Mouse (Mus musculus): ENCODE measurements around the gene Mcrs1.

Mcrs1 gene

DNA sequence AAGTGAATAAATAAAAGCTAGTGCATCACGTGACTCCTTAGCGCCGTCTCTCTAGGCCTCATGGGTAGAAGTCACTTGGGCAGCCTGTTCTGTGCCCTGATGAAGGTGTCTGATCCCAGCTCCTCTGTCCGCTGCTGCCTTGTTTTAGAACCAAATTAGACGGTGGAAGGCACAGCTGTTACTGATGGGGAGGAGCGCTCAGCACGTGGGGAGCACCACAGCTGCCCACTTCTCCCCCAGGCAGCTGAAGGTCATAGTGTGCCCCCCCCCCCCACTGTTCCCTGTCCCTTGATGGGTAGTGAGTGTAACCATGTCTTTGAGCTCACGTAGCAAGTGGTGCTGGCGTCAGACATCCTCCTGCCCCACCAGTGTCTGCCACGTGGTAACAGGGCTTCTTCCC is 38.6 kb downstream of the Mcrs1 start:
- in situ Hi-C loops (cut with MboI, MseI): no loop called here

DNA sequence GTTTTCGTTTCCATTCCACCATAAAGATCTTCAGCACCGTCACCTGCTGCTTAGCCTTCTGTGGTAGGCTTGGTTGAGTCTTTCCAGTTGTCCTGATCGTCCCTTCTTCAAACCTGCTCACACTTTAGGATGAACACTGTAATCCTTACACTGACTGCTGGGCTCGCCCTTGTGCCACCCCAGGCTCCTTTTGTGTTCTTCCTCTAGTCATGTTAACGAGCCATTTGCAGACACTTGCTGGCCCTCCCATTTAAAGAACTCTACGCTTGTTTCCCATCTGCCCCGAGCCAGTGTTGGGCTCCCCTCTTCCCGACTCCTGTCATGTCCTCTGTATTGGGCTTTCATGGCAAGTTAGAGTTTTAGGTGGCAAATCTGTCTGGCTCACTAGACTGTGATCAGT is 45.8 kb downstream of the Mcrs1 start:
- in situ Hi-C loops (cut with MboI, MseI): no loop called here

DNA sequence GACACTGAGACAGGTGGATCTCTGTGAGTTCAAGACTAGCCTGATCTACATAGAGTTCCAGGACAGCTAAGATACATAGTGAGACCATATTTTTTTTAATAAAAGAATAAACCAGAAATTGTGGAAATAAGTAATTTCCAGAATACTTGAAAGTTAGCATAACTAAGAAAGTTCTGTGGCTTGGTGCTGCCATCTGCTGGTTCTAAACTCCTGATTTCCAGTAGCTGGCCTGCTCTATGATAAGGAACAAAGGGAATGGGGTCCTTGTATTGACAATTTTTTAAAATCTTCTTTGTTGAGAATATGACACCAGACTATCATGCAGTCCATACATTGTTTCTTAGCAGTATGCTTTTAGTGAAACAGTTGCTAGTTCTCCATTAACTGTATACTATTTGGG is 53.0 kb downstream of the Mcrs1 start:
- in situ Hi-C loops (cut with MboI, MseI): loop anchor here in 1 of 2 experiments (10.0 kb wide), 2 partner anchors 54 to 154 kb away; no protein-coding TSS in a partner anchor

DNA sequence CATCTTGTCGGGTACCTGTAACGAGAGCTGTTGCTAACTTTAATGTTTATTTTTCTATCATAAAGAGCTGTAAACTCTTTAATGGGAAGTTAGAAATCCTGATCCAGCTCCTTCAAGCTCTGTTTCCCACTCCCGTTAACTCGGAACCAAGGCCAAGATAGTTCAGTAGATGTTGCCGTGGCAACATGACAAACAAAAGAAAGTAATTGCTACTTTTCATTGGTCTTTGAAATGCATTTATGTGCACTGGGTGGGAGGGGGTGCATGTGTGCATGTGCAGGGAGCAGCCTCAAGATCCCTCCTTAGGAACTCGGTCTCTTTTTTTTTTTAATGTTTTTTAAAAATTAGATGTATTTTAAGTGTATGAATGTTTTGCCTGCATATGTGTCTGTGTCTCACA is 56.7 kb downstream of the Mcrs1 start:
- in situ Hi-C loops (cut with MboI, MseI): loop anchor here in 1 of 2 experiments (10.0 kb wide), 2 partner anchors 50 to 150 kb away; no protein-coding TSS in a partner anchor

DNA sequence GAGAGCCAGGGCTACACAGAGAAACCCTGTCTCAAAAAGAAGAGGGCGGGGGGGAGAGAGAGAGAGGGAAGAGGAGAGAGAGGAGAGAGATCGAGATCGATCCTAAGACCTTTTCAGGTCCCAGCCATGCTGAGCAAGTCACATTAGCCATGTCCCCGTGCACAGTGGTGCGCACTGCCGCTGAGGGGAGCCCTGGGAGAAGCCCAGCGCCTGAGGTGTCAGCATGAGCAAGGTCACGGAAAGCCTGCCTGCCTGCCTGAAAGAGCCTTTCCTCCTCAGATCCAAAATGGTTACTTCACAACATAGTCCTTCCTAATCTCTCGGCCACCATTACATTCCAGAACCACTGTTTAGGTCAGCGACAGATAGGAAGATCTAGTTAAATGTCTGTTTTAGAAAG is 57.4 kb downstream of the Mcrs1 start:
- in situ Hi-C loops (cut with MboI, MseI): loop anchor here in 1 of 2 experiments (10.0 kb wide), 2 partner anchors 50 to 150 kb away; no protein-coding TSS in a partner anchor

All from T-helper 17 cell (primary cell).